Mouse (Mus musculus) mesoderm, embryonic 11.5 days (tissue): ENCODE measurements around the gene Npepl1.

Experiments
- DNase-seq: peaks from one replicate; pipeline ENCODE4 v3.0.0-alpha.2; 2012; ENCODE audit warnings: low read depth, low spot score

Gene Npepl1

GRCm38 (mm10) chr2:174110783-174111549 lies 817 bp downstream of the Npepl1 start:
- DNase-seq = peak; percentile 83

- DNase-seq = peak; percentile 21
These were observed 2.8 kb downstream of the Npepl1 start for GRCm38 (mm10) chr2:174112931-174113330.

GRCm38 (mm10) chr2:174114148-174114864 lies 4.2 kb downstream of the Npepl1 start:
- no peak for DNase-seq

GRCm38 (mm10) chr2:174116929-174117328 lies 6.8 kb downstream of the Npepl1 start:
- DNase-seq = peak; percentile 37

GRCm38 (mm10) chr2:174118141-174118540 lies 8.0 kb downstream of the Npepl1 start:
- peak; percentile 51 for DNase-seq

- DNase-seq = no peak
These were observed 9.1 kb downstream of the Npepl1 start for GRCm38 (mm10) chr2:174119259-174119658.

GRCm38 (mm10) chr2:174120631-174121030 lies 10.5 kb downstream of the Npepl1 start:
- DNase-seq = no peak

- no peak for DNase-seq
These were observed 11.3 kb downstream of the Npepl1 start for GRCm38 (mm10) chr2:174121411-174121947.

GRCm38 (mm10) chr2:174122331-174122730 lies 12.2 kb downstream of the Npepl1 start:
- DNase-seq = no peak

- no peak for DNase-seq
These were observed 13.6 kb downstream of the Npepl1 start for GRCm38 (mm10) chr2:174123731-174124130.

GRCm38 (mm10) chr2:174126522-174127375 lies 16.6 kb downstream of the Npepl1 start:
- peak; percentile 66 for DNase-seq

- no peak for DNase-seq
These were observed 17.2 kb downstream of the Npepl1 start for GRCm38 (mm10) chr2:174127376-174127713.

GRCm38 (mm10) chr2:174128926-174129325 lies 18.8 kb downstream of the Npepl1 start:
- no peak for DNase-seq

- DNase-seq = no peak
These were observed 20.4 kb downstream of the Npepl1 start for GRCm38 (mm10) chr2:174130468-174131097.

- no peak for DNase-seq
These were observed 22.3 kb downstream of the Npepl1 start for GRCm38 (mm10) chr2:174132413-174132969.

- no peak for DNase-seq
These were observed 48.9 kb downstream of the Npepl1 start for GRCm38 (mm10) chr2:174159035-174159434.

- DNase-seq = no peak
These were observed 50.3 kb downstream of the Npepl1 start for GRCm38 (mm10) chr2:174160461-174160860.
